Mouse (Mus musculus): ENCODE measurements at regions not wholly inside any gene's neighbourhood (a gene's known extent, or its start where the extent isn't known, plus 50 kb on each side); places are given as distances from the start of the nearest gene placed in this dataset.

DNA sequence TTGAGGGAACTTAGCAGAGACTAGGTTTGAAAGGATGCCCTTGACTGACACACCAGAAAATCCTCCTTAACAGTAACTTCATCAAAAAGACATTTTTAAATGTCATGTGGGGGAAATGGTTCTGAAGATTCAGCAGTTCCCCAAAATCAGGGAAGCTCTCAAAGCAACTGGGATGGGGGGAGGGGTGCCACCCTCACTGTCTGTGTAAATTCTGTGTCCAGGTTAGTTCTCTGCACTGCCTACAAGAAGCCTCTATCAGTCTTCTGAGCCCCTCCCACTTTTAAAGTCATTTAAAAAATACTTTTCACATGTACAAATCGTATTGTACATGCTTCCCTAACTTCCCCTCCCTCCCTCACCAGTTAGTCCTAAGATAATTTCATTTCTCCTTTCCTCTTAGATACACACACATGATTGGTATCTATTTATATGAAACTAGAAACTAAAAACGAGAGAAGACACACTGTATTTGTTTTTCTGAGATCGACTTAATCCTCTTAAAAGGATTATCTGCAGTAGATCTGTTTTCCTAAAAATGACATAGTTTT lies 121.0 kb upstream of the Mgat5 start:
- TF ChIP-seq GATA1 (IDR thresholded peaks at IDR 0.05; ENCODE audit: borderline replicate concordance, low read length) (no peak), FLI1 (IDR thresholded peaks at IDR 0.05; ENCODE audit: low read length) (no peak)
